Mouse (Mus musculus): ENCODE results near the gene Tmem136. TPM values are rescaled to one million over a fixed set of nuclear protein-coding genes. Genes with fewer than 3 reads are reported as not detected.

The Tmem136 gene
- polyA plus RNA-seq, 1 experiment from 2014 or later: 11.4 TPM

GRCm38 (mm10) chr9:43106426-43107186, 9.8 kb downstream of the Tmem136 start:
- Histone ChIP-seq H3K27me3 (no peaks in the 10 kb centered on the region), H3K9ac (peak overlapping the region; percentile 86), H3K4me2 (peak overlapping the region; percentile 83), H3K9me3 (no peaks in the 10 kb centered on the region), H3K4me3 (replicated peaks) (peak overlapping the region; percentile 91), H3K36me3 (replicated peaks) (peaks cover 17% of the 10 kb centered on the region), H3K4me1 (peaks cover 35% of the 10 kb centered on the region), H3K27ac (peak overlapping the region; percentile 91)
- peak; percentile 42 for ATAC-seq (ENCODE audit: low FRiP score)
- WGBS: 24% methylated on average over 22 of the region's 22 CpGs

GRCm38 (mm10) chr9:43105664-43106361, 10.6 kb downstream of the Tmem136 start:
- Histone ChIP-seq H3K27me3 (no peaks in the 10 kb centered on the region), H3K36me3 (replicated peaks) (peaks cover 9% of the 10 kb centered on the region), H3K9me3 (no peaks in the 10 kb centered on the region), H3K27ac (peak overlapping the region; percentile 91), H3K4me1 (peaks cover 36% of the 10 kb centered on the region), H3K9ac (peak overlapping the region; percentile 86), H3K4me2 (peak overlapping the region; percentile 83), H3K4me3 (replicated peaks) (peak overlapping the region; percentile 91)
- under 1% methylated on average over 57 of the region's 91 CpGs for WGBS
- ATAC-seq (ENCODE audit: low FRiP score): peak; percentile 89

- Histone ChIP-seq H3K4me1 (peaks cover 38% of the 10 kb centered on the region), H3K9ac (peak overlapping the region; percentile 86), H3K4me2 (peak overlapping the region; percentile 83), H3K36me3 (replicated peaks) (peaks cover 2% of the 10 kb centered on the region), H3K27me3 (no peaks in the 10 kb centered on the region), H3K4me3 (replicated peaks) (peak overlapping the region; percentile 91), H3K9me3 (no peaks in the 10 kb centered on the region), H3K27ac (peak overlapping the region; percentile 91)
- WGBS: under 1% methylated on average over 37 of the region's 40 CpGs
- no peak for ATAC-seq (ENCODE audit: low FRiP score)
Observed at GRCm38 (mm10) chr9:43104873-43105663, 11.3 kb downstream of the Tmem136 start.

GRCm38 (mm10) chr9:43104526-43104872, 11.9 kb downstream of the Tmem136 start:
- H3K9me3 ChIP-seq: no peaks in the 10 kb centered on the region
- no peak for ATAC-seq (ENCODE audit: low FRiP score)
- H3K27me3 ChIP-seq: no peaks in the 10 kb centered on the region
- no peak overlapping the region for H3K27ac ChIP-seq
- 5% methylated on average over 4 of the region's 4 CpGs for WGBS
- H3K4me3 ChIP-seq (replicated peaks): peak overlapping the region; percentile 91
- peak overlapping the region; percentile 86 for H3K9ac ChIP-seq
- H3K36me3 ChIP-seq (replicated peaks): no peaks in the 10 kb centered on the region
- H3K4me1 ChIP-seq: peaks cover 38% of the 10 kb centered on the region
- peak overlapping the region; percentile 83 for H3K4me2 ChIP-seq

- no peaks in the 10 kb centered on the region for H3K36me3 ChIP-seq (replicated peaks)
- no peak for ATAC-seq (ENCODE audit: low FRiP score)
- no peak overlapping the region for H3K27ac ChIP-seq
- H3K4me3 ChIP-seq (replicated peaks): peak overlapping the region; percentile 91
- 39% methylated on average over 4 of the region's 4 CpGs for WGBS
- H3K27me3 ChIP-seq: no peaks in the 10 kb centered on the region
- H3K4me1 ChIP-seq: peaks cover 40% of the 10 kb centered on the region
- no peaks in the 10 kb centered on the region for H3K9me3 ChIP-seq
- peak overlapping the region; percentile 25; the same call in 1 of the 2 replicates for H3K9ac ChIP-seq
- H3K4me2 ChIP-seq: peak overlapping the region; percentile 83
Observed at GRCm38 (mm10) chr9:43103675-43104299, 12.6 kb downstream of the Tmem136 start.

GRCm38 (mm10) chr9:43102931-43103330, 13.4 kb downstream of the Tmem136 start:
- Histone ChIP-seq H3K27me3 (no peaks in the 10 kb centered on the region), H3K4me1 (peaks cover 41% of the 10 kb centered on the region), H3K9ac (peak overlapping the region; percentile 13; the same call in 1 of the 2 replicates), H3K4me3 (replicated peaks) (peak overlapping the region; percentile 17; the same call in 1 of the 2 replicates), H3K36me3 (replicated peaks) (no peaks in the 10 kb centered on the region), H3K9me3 (no peaks in the 10 kb centered on the region), H3K4me2 (peak overlapping the region; percentile 83), H3K27ac (no peak overlapping the region)
- no peak for ATAC-seq (ENCODE audit: low FRiP score)
- WGBS: 87% methylated on average over 2 of the region's 2 CpGs

GRCm38 (mm10) chr9:43101936-43102595, 14.3 kb downstream of the Tmem136 start:
- no peaks in the 10 kb centered on the region for H3K9me3 ChIP-seq
- no peak overlapping the region for H3K4me3 ChIP-seq (replicated peaks)
- no peaks in the 10 kb centered on the region for H3K36me3 ChIP-seq (replicated peaks)
- H3K4me1 ChIP-seq: peaks cover 41% of the 10 kb centered on the region
- no peak for ATAC-seq (ENCODE audit: low FRiP score)
- 72% methylated on average over 8 of the region's 8 CpGs for WGBS
- 0 out of 2 replicates have a peak overlapping the region, but pooled peaks have one; percentile 15 for H3K4me2 ChIP-seq
- H3K27ac ChIP-seq: no peak overlapping the region
- no peaks in the 10 kb centered on the region for H3K27me3 ChIP-seq
- H3K9ac ChIP-seq: no peak overlapping the region

GRCm38 (mm10) chr9:43098922-43099321, 17.4 kb downstream of the Tmem136 start:
- Histone ChIP-seq H3K4me3 (replicated peaks) (no peak overlapping the region), H3K9ac (no peak overlapping the region), H3K27ac (no peak overlapping the region), H3K27me3 (no peaks in the 10 kb centered on the region), H3K4me2 (no peak overlapping the region), H3K4me1 (peaks cover 27% of the 10 kb centered on the region), H3K36me3 (replicated peaks) (no peaks in the 10 kb centered on the region), H3K9me3 (no peaks in the 10 kb centered on the region)
- 78% methylated on average over 4 of the region's 4 CpGs for WGBS
- ATAC-seq (ENCODE audit: low FRiP score): no peak

GRCm38 (mm10) chr9:43097801-43098557, 18.4 kb downstream of the Tmem136 start:
- H3K4me1 ChIP-seq: peaks cover 22% of the 10 kb centered on the region
- WGBS: 93% methylated on average over 3 of the region's 3 CpGs
- H3K36me3 ChIP-seq (replicated peaks): no peaks in the 10 kb centered on the region
- no peak overlapping the region for H3K4me3 ChIP-seq (replicated peaks)
- no peak overlapping the region for H3K9ac ChIP-seq
- H3K27me3 ChIP-seq: no peaks in the 10 kb centered on the region
- no peak overlapping the region for H3K27ac ChIP-seq
- H3K9me3 ChIP-seq: no peaks in the 10 kb centered on the region
- no peak for ATAC-seq (ENCODE audit: low FRiP score)
- H3K4me2 ChIP-seq: no peak overlapping the region

GRCm38 (mm10) chr9:43096337-43096736, 20.0 kb downstream of the Tmem136 start:
- Histone ChIP-seq H3K36me3 (replicated peaks) (no peaks in the 10 kb centered on the region), H3K27me3 (no peaks in the 10 kb centered on the region), H3K4me2 (no peak overlapping the region), H3K4me3 (replicated peaks) (no peak overlapping the region), H3K9ac (no peak overlapping the region), H3K9me3 (no peaks in the 10 kb centered on the region), H3K4me1 (peaks cover 9% of the 10 kb centered on the region), H3K27ac (no peak overlapping the region)
- no peak for ATAC-seq (ENCODE audit: low FRiP score)

GRCm38 (mm10) chr9:43094828-43095227, 21.5 kb downstream of the Tmem136 start:
- no peaks in the 10 kb centered on the region for H3K9me3 ChIP-seq
- no peak overlapping the region for H3K27ac ChIP-seq
- no peak overlapping the region for H3K4me2 ChIP-seq
- H3K27me3 ChIP-seq: no peaks in the 10 kb centered on the region
- no peak overlapping the region for H3K9ac ChIP-seq
- 91% methylated on average over 4 of the region's 4 CpGs for WGBS
- no peak for ATAC-seq (ENCODE audit: low FRiP score)
- peaks cover 6% of the 10 kb centered on the region for H3K4me1 ChIP-seq
- no peak overlapping the region for H3K4me3 ChIP-seq (replicated peaks)
- H3K36me3 ChIP-seq (replicated peaks): no peaks in the 10 kb centered on the region

Measured in forebrain, embryonic 12.5 days (tissue).